Mouse (Mus musculus) embryonic fibroblast, embryonic 13.5 days (primary cell): ENCODE results near the gene Hoxa13. TPM values are rescaled to one million over a fixed set of nuclear protein-coding genes. Genes with fewer than 3 reads are reported as not detected.
A peak's percentile ranks its signal among the peaks of the same experiment; 100 is the strongest.

ENCODE experiments used
- H3K27ac ChIP-seq: 2 replicates; pipeline ENCODE4 v1.5.1; 2012; ENCODE audit warnings: low read length, control low read depth, inconsistent platforms; ENCODE audit not compliant: insufficient read depth
- H3K4me1 ChIP-seq: 2 replicates; pipeline ENCODE4 v1.6.1; 2011; ENCODE audit warnings: low read length; ENCODE audit not compliant: control insufficient read depth, insufficient read depth
- H3K4me3 ChIP-seq: 2 replicates; pipeline ENCODE4 v1.5.1; 2011; ENCODE audit warnings: mild to moderate bottlenecking, control low read depth, low read length; ENCODE audit not compliant: insufficient read depth
- CTCF ChIP-seq: IDR thresholded peaks from 2 replicates; pipeline ENCODE4 v1.5.1; 2011; ENCODE audit warnings: mild to moderate bottlenecking, control low read depth, low read length, moderate library complexity, borderline replicate concordance; ENCODE audit not compliant: insufficient read depth
- POLR2A ChIP-seq: IDR thresholded peaks from 2 replicates; pipeline ENCODE4 v1.6.1; 2011; ENCODE audit warnings: low read depth, mild to moderate bottlenecking, control low read depth, low read length, moderate library complexity
- polyA plus RNA-seq: library from polyadenylated mRNA; stranded (reverse); fragments of >200 nt; gene quantifications from 2 replicates; pipeline ENCODE4 v1.2.4, GENCODE M21; 2011; ENCODE audit warnings: low read depth; ENCODE audit not compliant: missing spikeins, insufficient read length

Hoxa13 gene
- polyA plus RNA-seq, 1 experiment: 5.0 TPM

GRCm38 (mm10) chr6:52224895-52225611 is 35.6 kb downstream of the Hoxa13 start:
- no peaks in the 10 kb centered on the region for H3K4me1 ChIP-seq
- peak overlapping the region; percentile 74 for H3K4me3 ChIP-seq
- 0 out of 2 replicates have a peak overlapping the region, but pooled peaks have one; percentile 66 for H3K27ac ChIP-seq
- TF ChIP-seq POLR2A (no peak), CTCF (no peak)

- H3K4me3 ChIP-seq: peak overlapping the region; percentile 74
- peak overlapping the region; percentile 32; the same call in 1 of the 2 replicates for H3K27ac ChIP-seq
- H3K4me1 ChIP-seq: no peaks in the 10 kb centered on the region
- TF ChIP-seq POLR2A (no peak), CTCF (no peak)
Measured at GRCm38 (mm10) chr6:52223939-52224760, 36.5 kb downstream of the Hoxa13 start.

DNA sequence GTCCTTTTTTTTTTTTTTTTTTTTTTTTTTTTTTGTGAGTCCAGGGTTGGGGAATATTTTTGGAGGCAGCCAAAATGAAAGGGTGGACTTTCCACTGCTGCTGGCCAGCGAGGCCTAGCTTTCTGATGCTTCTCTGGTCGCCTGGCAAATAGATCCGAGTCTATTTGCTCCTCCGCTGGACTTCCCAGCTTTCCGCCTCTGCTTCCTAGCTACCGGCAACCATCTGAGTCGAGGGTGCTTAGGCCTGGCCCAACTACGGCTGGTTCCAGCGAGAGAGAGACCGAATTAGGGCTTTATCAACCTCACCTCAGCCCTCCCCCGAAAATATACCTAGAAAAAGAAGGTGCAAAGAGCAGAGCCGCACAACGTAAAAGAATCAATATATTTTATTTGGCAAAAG is 38.0 kb downstream of the Hoxa13 start:
- no peaks in the 10 kb centered on the region for H3K4me1 ChIP-seq
- H3K4me3 ChIP-seq: peak overlapping the region; percentile 46
- TF ChIP-seq CTCF (no peak), POLR2A (0 out of 2 replicates have a peak, but pooled peaks have one; percentile 18)
- H3K27ac ChIP-seq: peak overlapping the region; percentile 78

GRCm38 (mm10) chr6:52221993-52222685 is 38.5 kb downstream of the Hoxa13 start:
- peak overlapping the region; percentile 78 for H3K27ac ChIP-seq
- H3K4me1 ChIP-seq: no peaks in the 10 kb centered on the region
- TF ChIP-seq CTCF: no peak
- peak; percentile 5; the same call in 1 of the 2 replicates for TF ChIP-seq POLR2A
- H3K4me3 ChIP-seq: peak overlapping the region; percentile 46

- TF ChIP-seq CTCF: peak; percentile 70
- peak; percentile 28; the same call in 1 of the 2 replicates for TF ChIP-seq POLR2A
- Histone ChIP-seq H3K4me1 (no peaks in the 10 kb centered on the region), H3K4me3 (peak within 1 kb of the TSS; percentile 49), H3K27ac (peak within 1 kb of the TSS; percentile 78)
Measured at GRCm38 (mm10) chr6:52221337-52221992, 39.2 kb downstream of the Hoxa13 start, which contains the start of gene Hoxa7. TSS of gene Hoxa7 (minus strand) at chr6:52221854.

DNA sequence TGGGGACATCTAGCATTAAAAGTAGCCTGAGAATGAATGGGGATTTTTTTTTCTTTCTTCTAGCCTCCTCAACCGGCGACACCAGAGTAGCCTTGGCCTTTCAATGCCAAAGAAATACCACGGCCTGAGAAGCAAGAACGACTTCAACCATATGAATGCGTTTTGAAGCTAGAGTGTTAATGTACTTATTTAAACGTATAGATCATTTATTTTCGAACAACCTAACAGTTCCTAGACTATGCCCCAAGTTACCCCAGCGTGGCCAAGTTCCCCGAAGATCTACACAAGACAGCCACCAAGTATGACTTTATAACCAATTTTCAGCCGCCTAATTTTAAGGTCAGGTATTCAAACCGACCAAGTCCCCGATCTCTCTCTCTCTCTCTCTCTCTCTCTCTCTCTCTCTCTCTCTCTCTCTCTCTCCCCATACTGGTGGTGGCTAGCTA is 39.8 kb downstream of the Hoxa13 start:
- TF ChIP-seq POLR2A (no peak), CTCF (no peak)
- H3K4me1 ChIP-seq: no peaks in the 10 kb centered on the region
- peak overlapping the region; percentile 49 for H3K4me3 ChIP-seq
- H3K27ac ChIP-seq: peak overlapping the region; percentile 69

- Histone ChIP-seq H3K4me1 (no peaks in the 10 kb centered on the region), H3K27ac (peak overlapping the region; percentile 69)
- no peak for TF ChIP-seq CTCF
- TF ChIP-seq POLR2A: 0 out of 2 replicates have a peak, but pooled peaks have one; percentile 15
Measured at GRCm38 (mm10) chr6:52220003-52220864, 40.4 kb downstream of the Hoxa13 start.

DNA sequence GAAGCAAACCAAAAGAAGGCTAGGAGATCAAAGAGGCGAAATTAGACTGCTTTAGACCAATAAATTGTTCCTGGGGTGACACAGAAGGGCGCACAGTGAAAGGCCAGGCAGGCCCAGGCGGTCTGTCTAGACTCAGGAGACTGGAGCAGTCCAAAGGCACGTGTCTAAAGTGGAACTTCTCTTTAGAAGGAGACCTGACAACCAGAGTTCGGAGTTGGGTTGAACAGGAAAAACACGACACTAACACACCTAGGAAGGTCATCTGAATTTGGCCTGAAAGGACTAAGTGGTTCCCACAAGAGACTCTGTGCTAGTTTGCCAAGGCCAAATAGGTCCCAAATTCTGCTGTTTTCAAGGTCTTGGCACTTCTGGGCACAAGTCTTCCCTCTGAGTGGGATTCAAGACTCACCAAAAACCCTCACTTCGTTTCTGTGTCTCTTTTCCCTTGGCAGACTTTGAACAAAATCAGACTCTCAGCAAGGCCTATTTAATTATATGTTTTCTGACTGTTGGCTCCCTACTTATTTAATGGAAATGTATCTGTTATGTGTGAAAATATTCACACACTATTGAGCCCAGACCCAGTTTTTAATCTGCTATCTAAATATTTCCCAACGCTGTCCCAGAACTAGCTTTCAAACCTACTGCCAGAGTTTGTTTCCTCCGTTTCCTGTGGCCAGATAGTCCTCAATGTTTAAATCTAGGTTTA is 41.3 kb downstream of the Hoxa13 start:
- Histone ChIP-seq H3K27ac (peak overlapping the region; percentile 4; the same call in 1 of the 2 replicates), H3K4me1 (no peaks in the 10 kb centered on the region), H3K4me3 (peak overlapping the region; percentile 49)
- TF ChIP-seq POLR2A (no peak), CTCF (no peak)

More at GRCm38 (mm10) chr6:52220003-52220864, 40.4 kb downstream of the Hoxa13 start:
- H3K4me3 ChIP-seq: peak overlapping the region; percentile 49
